Mouse (Mus musculus) embryonic fibroblast, embryonic 13.5 days (primary cell): ENCODE data around the gene Sclt1. TPM values are rescaled to one million over a fixed set of nuclear protein-coding genes. Genes with fewer than 3 reads are reported as not detected.

Experiments
- H3K27ac ChIP-seq: 2 replicates; pipeline ENCODE4 v1.5.1; 2012; ENCODE audit warnings: low read length, control low read depth, inconsistent platforms; ENCODE audit not compliant: insufficient read depth
- H3K4me1 ChIP-seq: 2 replicates; pipeline ENCODE4 v1.6.1; 2011; ENCODE audit warnings: low read length; ENCODE audit not compliant: control insufficient read depth, insufficient read depth
- H3K4me3 ChIP-seq: 2 replicates; pipeline ENCODE4 v1.5.1; 2011; ENCODE audit warnings: mild to moderate bottlenecking, control low read depth, low read length; ENCODE audit not compliant: insufficient read depth
- CTCF ChIP-seq: IDR thresholded peaks from 2 replicates; pipeline ENCODE4 v1.5.1; 2011; ENCODE audit warnings: mild to moderate bottlenecking, control low read depth, low read length, moderate library complexity, borderline replicate concordance; ENCODE audit not compliant: insufficient read depth
- POLR2A ChIP-seq: IDR thresholded peaks from 2 replicates; pipeline ENCODE4 v1.6.1; 2011; ENCODE audit warnings: low read depth, mild to moderate bottlenecking, control low read depth, low read length, moderate library complexity
- polyA plus RNA-seq: library from polyadenylated mRNA; stranded (reverse); fragments of >200 nt; gene quantifications from 2 replicates; pipeline ENCODE4 v1.2.4, GENCODE M21; 2011; ENCODE audit warnings: low read depth; ENCODE audit not compliant: missing spikeins, insufficient read length

The Sclt1 gene
- polyA plus RNA-seq, 1 experiment, result 14.6 TPM

GRCm38 (mm10) chr3:41676648-41677047 lies 65.7 kb downstream of the Sclt1 start:
- no peak overlapping the region for H3K4me3 ChIP-seq
- TF ChIP-seq POLR2A (no peak), CTCF (no peak)
- H3K4me1 ChIP-seq, result no peaks in the 10 kb centered on the region
- no peak overlapping the region for H3K27ac ChIP-seq

DNA sequence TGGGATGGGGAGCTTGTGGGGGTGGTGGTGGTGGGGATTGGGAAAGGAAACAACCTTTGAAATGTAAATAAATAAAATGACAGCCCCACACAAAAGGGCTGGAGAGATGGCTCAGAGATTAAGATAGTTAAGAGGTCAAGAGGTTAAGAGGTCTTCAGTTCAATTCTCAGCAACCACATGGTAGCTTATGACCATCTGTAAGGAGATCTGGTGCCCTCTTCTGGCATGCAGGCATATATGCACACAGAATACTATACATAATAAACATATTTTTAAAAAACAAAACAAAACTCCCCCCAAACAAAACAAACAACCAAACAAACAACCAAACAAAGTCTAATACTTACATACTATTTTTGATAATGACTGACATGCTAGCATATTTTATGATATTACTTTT lies 67.5 kb downstream of the Sclt1 start:
- H3K4me3 ChIP-seq, result no peak overlapping the region
- no peak for TF ChIP-seq CTCF
- no peak for TF ChIP-seq POLR2A
- no peaks in the 10 kb centered on the region for H3K4me1 ChIP-seq
- no peak overlapping the region for H3K27ac ChIP-seq

DNA sequence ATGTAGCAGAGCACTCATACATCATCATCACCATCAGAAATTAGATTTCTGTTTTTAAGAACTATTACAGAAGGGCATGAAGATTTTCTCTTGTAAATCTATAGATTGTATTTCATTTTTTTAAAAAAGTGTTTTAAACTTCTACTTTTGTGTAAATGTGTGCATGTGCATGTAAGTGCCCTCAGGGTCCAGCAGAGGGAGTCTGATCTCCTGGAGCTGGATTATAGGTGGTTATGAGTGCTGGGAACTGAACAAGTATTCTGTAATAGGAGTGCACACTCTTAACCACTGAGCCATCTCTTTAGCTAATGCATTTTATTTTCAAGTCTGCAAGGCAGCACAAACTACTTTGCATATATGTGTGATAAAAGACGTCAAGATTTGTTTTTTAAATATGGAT lies 86.7 kb downstream of the Sclt1 start:
- Histone ChIP-seq H3K27ac (no peak overlapping the region), H3K4me1 (no peaks in the 10 kb centered on the region), H3K4me3 (no peak overlapping the region)
- no peak for TF ChIP-seq CTCF
- TF ChIP-seq POLR2A, result no peak

- TF ChIP-seq CTCF (no peak), POLR2A (no peak)
- no peak overlapping the region for H3K27ac ChIP-seq
- no peak overlapping the region for H3K4me3 ChIP-seq
- no peaks in the 10 kb centered on the region for H3K4me1 ChIP-seq
Observed at GRCm38 (mm10) chr3:41620971-41621370, 121.3 kb downstream of the Sclt1 start.

GRCm38 (mm10) chr3:41618488-41618887 lies 123.8 kb downstream of the Sclt1 start:
- Histone ChIP-seq H3K27ac (no peak overlapping the region), H3K4me3 (no peak overlapping the region), H3K4me1 (no peaks in the 10 kb centered on the region)
- TF ChIP-seq CTCF, result no peak

- TF ChIP-seq POLR2A, result no peak
- Histone ChIP-seq H3K4me3 (no peak overlapping the region), H3K27ac (no peak overlapping the region), H3K4me1 (no peaks in the 10 kb centered on the region)
Observed at GRCm38 (mm10) chr3:41618036-41618435, 124.3 kb downstream of the Sclt1 start.

DNA sequence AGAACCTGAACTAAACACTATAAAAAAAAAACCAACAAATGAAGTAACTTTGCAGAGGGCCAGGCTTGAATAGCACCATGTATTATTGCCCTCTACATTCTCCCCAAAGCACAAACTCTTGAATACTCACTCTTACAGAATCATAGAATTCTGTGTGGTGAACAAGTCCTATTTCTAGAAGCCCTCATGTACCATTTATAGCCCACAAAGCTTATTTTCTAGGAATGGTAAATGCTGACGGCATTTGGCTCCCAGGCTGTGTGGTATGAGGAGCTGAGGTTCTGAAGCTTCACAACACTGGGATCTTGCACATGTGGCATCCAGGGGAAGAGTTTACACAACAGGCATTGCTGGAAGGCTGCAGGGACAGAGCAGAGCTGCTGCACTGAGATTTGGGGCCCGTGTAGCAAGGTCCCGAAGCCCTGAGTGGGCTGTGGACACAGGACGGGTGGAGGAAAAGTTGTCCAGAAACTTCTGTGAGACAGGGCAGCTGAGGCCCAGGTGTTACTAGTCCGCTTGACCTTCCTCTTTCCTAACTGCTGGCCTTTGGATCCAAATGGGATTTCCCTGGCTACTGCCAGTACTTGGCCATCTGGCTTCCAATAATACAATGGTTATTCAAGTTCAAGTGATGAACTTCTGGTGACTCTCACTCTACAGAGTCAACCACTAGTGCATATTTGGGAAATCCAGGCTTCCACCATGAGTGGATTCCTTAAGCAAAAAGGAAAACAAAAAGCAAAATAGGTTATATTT lies 127.9 kb downstream of the Sclt1 start:
- TF ChIP-seq CTCF, result no peak
- no peak for TF ChIP-seq POLR2A
- H3K4me1 ChIP-seq, result no peaks in the 10 kb centered on the region
- H3K27ac ChIP-seq, result no peak overlapping the region
- no peak overlapping the region for H3K4me3 ChIP-seq

GRCm38 (mm10) chr3:41613706-41614105 lies 128.6 kb downstream of the Sclt1 start:
- TF ChIP-seq CTCF, result no peak
- TF ChIP-seq POLR2A, result no peak
- Histone ChIP-seq H3K4me3 (no peak overlapping the region), H3K4me1 (no peaks in the 10 kb centered on the region), H3K27ac (no peak overlapping the region)

- H3K27ac ChIP-seq, result no peak overlapping the region
- no peak overlapping the region for H3K4me3 ChIP-seq
- H3K4me1 ChIP-seq, result no peaks in the 10 kb centered on the region
- no peak for TF ChIP-seq POLR2A
- no peak for TF ChIP-seq CTCF
Observed at GRCm38 (mm10) chr3:41612211-41612610, 130.1 kb downstream of the Sclt1 start.

DNA sequence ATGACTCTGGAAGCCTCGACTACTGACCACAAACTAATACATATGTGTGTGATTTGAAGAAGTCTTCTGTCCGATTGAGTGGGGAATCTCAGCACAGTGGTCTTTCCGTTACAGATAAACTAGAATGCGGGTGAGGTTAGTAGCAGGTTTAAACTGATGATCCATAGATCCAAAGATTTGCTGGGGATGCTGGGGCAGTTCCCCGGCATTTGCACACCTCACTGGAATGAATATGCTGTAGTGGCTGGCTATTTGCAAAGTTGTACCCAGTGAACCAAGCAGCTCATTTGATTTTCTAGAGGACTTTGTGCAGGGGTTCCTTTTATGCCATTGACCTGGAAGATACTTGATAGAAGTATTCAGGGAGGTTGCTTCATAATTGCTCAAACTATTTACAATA lies 133.2 kb downstream of the Sclt1 start:
- H3K27ac ChIP-seq, result no peak overlapping the region
- H3K4me3 ChIP-seq, result no peak overlapping the region
- no peak for TF ChIP-seq CTCF
- TF ChIP-seq POLR2A, result no peak
- peaks cover 9% of the 10 kb centered on the region for H3K4me1 ChIP-seq
